Mouse (Mus musculus) forebrain, embryonic 11.5 days (tissue): ENCODE measurements at regions not wholly inside any gene's neighbourhood (a gene's known extent, or its start where the extent isn't known, plus 50 kb on each side); places are given as distances from the start of the nearest gene placed in this dataset.

Source experiments
- ATAC-seq: fragments of 200-750 bp; cut with Nextera tagmentation; replicated peaks from 2 replicates; pipeline ENCODE4 v1.8.0; 2017; ENCODE audit warnings: moderate TSS enrichment; ENCODE audit not compliant: low FRiP score
- DNase-seq: peaks from one replicate; pipeline ENCODE4 v3.0.0-alpha.2; 2017; ENCODE audit warnings: low spot score
- H3K27ac ChIP-seq: fragments of 300-500 bp; sonication (generic); 2 replicates; pipeline ENCODE4 v1.5.1; 2014; ENCODE audit warnings: low read depth, low read length
- H3K27me3 ChIP-seq: fragments of 300-500 bp; sonication (generic); 2 replicates; pipeline ENCODE4 v1.6.1; 2014; ENCODE audit warnings: mild to moderate bottlenecking, low read length, mixed read lengths; ENCODE audit not compliant: control insufficient read depth, insufficient read depth
- H3K36me3 ChIP-seq: fragments of 300-500 bp; sonication (generic); 2 replicates; pipeline ENCODE4 v1.6.1; 2014; ENCODE audit warnings: mild to moderate bottlenecking, low read length, moderate library complexity, mixed read lengths; ENCODE audit not compliant: control insufficient read depth, insufficient read depth
- H3K4me1 ChIP-seq: fragments of 300-500 bp; sonication (generic); replicated peaks from 2 replicates; pipeline ENCODE4 v1.6.1; 2014; ENCODE audit warnings: low read length, mixed read lengths; ENCODE audit not compliant: control insufficient read depth, insufficient read depth
- H3K4me2 ChIP-seq: fragments of 300-500 bp; sonication (generic); 2 replicates; pipeline ENCODE4 v1.6.1; 2014; ENCODE audit warnings: low read depth, mild to moderate bottlenecking, low read length, moderate library complexity, mixed read lengths; ENCODE audit not compliant: severe bottlenecking
- H3K4me3 ChIP-seq: fragments of 300-500 bp; sonication (generic); 2 replicates; pipeline ENCODE4 v1.5.1; 2014; ENCODE audit warnings: low read depth, low read length
- H3K9ac ChIP-seq: fragments of 300-500 bp; sonication (generic); 2 replicates; pipeline ENCODE4 v1.6.1; 2014; ENCODE audit warnings: low read length
- H3K9me3 ChIP-seq: fragments of 300-500 bp; sonication (generic); 2 replicates; pipeline ENCODE4 v1.6.1; 2016; ENCODE audit warnings: low read length, mixed read lengths; ENCODE audit not compliant: control insufficient read depth
- WGBS: fragments of 180-500 bp; shearing (Covaris S2); extraction: QIAGEN DNeasy Blood & Tissue Kit; methylation state at CpG from one replicate; pipeline ENCODE4 v1.1.7; 2014; 5-methylcytosine and 5-hydroxymethylcytosine counted together

- Histone ChIP-seq H3K4me3 (no peak overlapping the region), H3K36me3 (no peaks in the 10 kb centered on the region), H3K4me2 (no peak overlapping the region), H3K4me1 (no peaks in the 10 kb centered on the region), H3K9me3 (no peaks in the 10 kb centered on the region), H3K27ac (no peak overlapping the region), H3K9ac (no peak overlapping the region), H3K27me3 (no peaks in the 10 kb centered on the region)
- DNase-seq (no peak), ATAC-seq (no peak)
- 76% methylated on average over 3 of the region's 3 CpGs for WGBS
Observed at GRCm38 (mm10) chr4:29732513-29732912, 919.6 kb downstream of the Epha7 start.

GRCm38 (mm10) chr4:29741991-29742390, 929.1 kb downstream of the Epha7 start:
- no peak for DNase-seq
- 88% methylated on average over 5 of the region's 5 CpGs for WGBS
- Histone ChIP-seq H3K36me3 (no peaks in the 10 kb centered on the region), H3K27me3 (no peaks in the 10 kb centered on the region), H3K27ac (no peak overlapping the region), H3K4me3 (no peak overlapping the region), H3K9ac (no peak overlapping the region), H3K4me1 (no peaks in the 10 kb centered on the region), H3K9me3 (no peaks in the 10 kb centered on the region), H3K4me2 (no peak overlapping the region)
- no peak for ATAC-seq

- Histone ChIP-seq H3K9ac (no peak overlapping the region), H3K9me3 (no peaks in the 10 kb centered on the region), H3K36me3 (no peaks in the 10 kb centered on the region), H3K27ac (no peak overlapping the region), H3K4me1 (no peaks in the 10 kb centered on the region), H3K27me3 (no peaks in the 10 kb centered on the region), H3K4me2 (no peak overlapping the region), H3K4me3 (no peak overlapping the region)
- WGBS: 39% methylated on average over 2 of the region's 2 CpGs
- ATAC-seq: no peak
- no peak for DNase-seq
Observed at GRCm38 (mm10) chr4:29742746-29743145, 929.8 kb downstream of the Epha7 start.
